Mouse (Mus musculus): ENCODE measurements around the gene Npb. TPM values are rescaled to one million over a fixed set of nuclear protein-coding genes. Genes with fewer than 3 reads are reported as not detected.
A peak's percentile ranks its signal among the peaks of the same experiment; 100 is the strongest.

The Npb gene
- total and polyA plus RNA-seq, 3 experiments = 1.9 to 3.8 TPM; not detected in 1

DNA sequence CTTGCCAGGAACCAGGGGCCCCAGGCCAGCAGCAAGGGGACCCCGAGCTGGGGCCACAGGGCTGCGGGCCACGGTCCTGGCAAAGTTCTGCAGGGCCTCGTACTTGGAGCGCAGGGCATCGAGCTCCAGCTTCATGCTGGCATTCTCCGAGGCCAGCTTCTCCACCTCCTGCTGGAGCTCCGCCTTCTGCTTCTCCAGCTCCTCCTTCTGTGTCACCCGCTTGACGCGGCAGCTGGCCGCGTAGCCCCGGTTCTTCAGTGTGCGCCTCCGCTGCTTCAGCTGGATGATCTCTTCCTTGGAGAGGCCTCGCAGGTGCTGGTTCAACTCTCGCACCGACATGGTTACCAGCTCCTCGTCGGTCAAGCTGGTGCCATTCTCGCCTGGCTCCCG lies 21.1 kb downstream of the Npb start:
- TF ChIP-seq GATA2 (IDR thresholded peaks at IDR 0.05; ENCODE audit: borderline replicate concordance, low read depth, low read length) (no peak), CTCF (IDR thresholded peaks at IDR 0.05; ENCODE audit: low read depth, low read length) (no peak), POLR2AphosphoS5 (IDR thresholded peaks at IDR 0.05; ENCODE audit: insufficient replicate concordance, low read depth, low read length) (no peak), TAL1 (conservative IDR thresholded peaks at IDR 0.05; ENCODE audit: low read depth, low read length) (no peak), GATA1 (IDR thresholded peaks at IDR 0.05; ENCODE audit: borderline replicate concordance, low read length) (no peak)
- peaks cover 82% of the 10 kb centered on the region for H3K4me1 ChIP-seq (ENCODE audit: insufficient read depth, low read depth, low read length)
- no peak for ATAC-seq (ENCODE audit: extremely low read depth, insufficient number of reproducible peaks, low FRiP score, poor library complexity, severe bottlenecking)
- no peak for DNase-seq (ENCODE audit: low spot score)
- peak overlapping the region; percentile 67; the same call in 1 of the 2 replicates for H3K4me3 ChIP-seq (ENCODE audit: low read depth, low read length)
- 0 out of 2 replicates have a peak, but pooled peaks cover 2% of the 10 kb centered on the region for H3K9me3 ChIP-seq (replicated peaks)
- H3K36me3 ChIP-seq (replicated peaks) = peaks cover 59% of the 10 kb centered on the region
- H3K27me3 ChIP-seq (ENCODE audit: insufficient read depth, low read length) = no peaks in the 10 kb centered on the region

- no peak for TF ChIP-seq CTCF (IDR thresholded peaks at IDR 0.05; ENCODE audit: low read depth, low read length)
- Histone ChIP-seq H3K9me3 (replicated peaks) (0 out of 2 replicates have a peak, but pooled peaks cover 2% of the 10 kb centered on the region), H3K36me3 (replicated peaks) (peaks cover 61% of the 10 kb centered on the region), H3K4me3 (ENCODE audit: low read depth, low read length) (peak overlapping the region; percentile 67; the same call in 1 of the 2 replicates), H3K4me1 (ENCODE audit: insufficient read depth, low read depth, low read length) (peaks cover 88% of the 10 kb centered on the region), H3K27me3 (ENCODE audit: insufficient read depth, low read length) (no peaks in the 10 kb centered on the region)
- ATAC-seq (ENCODE audit: extremely low read depth, insufficient number of reproducible peaks, low FRiP score, poor library complexity, severe bottlenecking) (peak; percentile 47; the same call in 1 of the 2 replicates), DNase-seq (ENCODE audit: low spot score) (peak; percentile 53)
These were observed 21.6 kb downstream of the Npb start for GRCm38 (mm10) chr11:120629911-120630310.

- Histone ChIP-seq H3K36me3 (replicated peaks) (peaks cover 57% of the 10 kb centered on the region), H3K9me3 (replicated peaks) (0 out of 2 replicates have a peak, but pooled peaks cover 2% of the 10 kb centered on the region), H3K27me3 (ENCODE audit: insufficient read depth, low read length) (no peaks in the 10 kb centered on the region), H3K4me1 (ENCODE audit: insufficient read depth, low read depth, low read length) (peaks cover 84% of the 10 kb centered on the region), H3K4me3 (ENCODE audit: low read depth, low read length) (peak overlapping the region; percentile 67; the same call in 1 of the 2 replicates)
- ATAC-seq (ENCODE audit: extremely low read depth, insufficient number of reproducible peaks, low FRiP score, poor library complexity, severe bottlenecking) (no peak), DNase-seq (ENCODE audit: low spot score) (no peak)
- TF ChIP-seq GATA2 (IDR thresholded peaks at IDR 0.05; ENCODE audit: borderline replicate concordance, low read depth, low read length) (no peak), CTCF (IDR thresholded peaks at IDR 0.05; ENCODE audit: low read depth, low read length) (no peak), TAL1 (conservative IDR thresholded peaks at IDR 0.05; ENCODE audit: low read depth, low read length) (no peak), GATA1 (IDR thresholded peaks at IDR 0.05; ENCODE audit: borderline replicate concordance, low read length) (no peak), POLR2AphosphoS5 (IDR thresholded peaks at IDR 0.05; ENCODE audit: insufficient replicate concordance, low read depth, low read length) (no peak)
These were observed 22.2 kb downstream of the Npb start for GRCm38 (mm10) chr11:120630401-120630871.

GRCm38 (mm10) chr11:120630881-120631725 lies 22.8 kb downstream of the Npb start:
- Histone ChIP-seq H3K36me3 (replicated peaks) (peaks cover 54% of the 10 kb centered on the region), H3K4me1 (ENCODE audit: insufficient read depth, low read depth, low read length) (peaks cover 82% of the 10 kb centered on the region), H3K27me3 (ENCODE audit: insufficient read depth, low read length) (no peaks in the 10 kb centered on the region), H3K9me3 (replicated peaks) (0 out of 2 replicates have a peak, but pooled peaks cover 2% of the 10 kb centered on the region), H3K4me3 (ENCODE audit: low read depth, low read length) (peak overlapping the region; percentile 86; the same call in 1 of the 2 replicates)
- DNase-seq (ENCODE audit: low spot score) (no peak), ATAC-seq (ENCODE audit: extremely low read depth, insufficient number of reproducible peaks, low FRiP score, poor library complexity, severe bottlenecking) (no peak)
- TF ChIP-seq POLR2AphosphoS5 (IDR thresholded peaks at IDR 0.05; ENCODE audit: insufficient replicate concordance, low read depth, low read length) (no peak), CTCF (IDR thresholded peaks at IDR 0.05; ENCODE audit: low read depth, low read length) (no peak), GATA2 (IDR thresholded peaks at IDR 0.05; ENCODE audit: borderline replicate concordance, low read depth, low read length) (no peak), GATA1 (IDR thresholded peaks at IDR 0.05; ENCODE audit: borderline replicate concordance, low read length) (no peak), TAL1 (conservative IDR thresholded peaks at IDR 0.05; ENCODE audit: low read depth, low read length) (no peak)

- DNase-seq (ENCODE audit: low spot score) = no peak
- Histone ChIP-seq H3K4me3 (ENCODE audit: low read depth, low read length) (peak overlapping the region; percentile 86), H3K27me3 (ENCODE audit: insufficient read depth, low read length) (no peaks in the 10 kb centered on the region), H3K36me3 (replicated peaks) (peaks cover 49% of the 10 kb centered on the region), H3K4me1 (ENCODE audit: insufficient read depth, low read depth, low read length) (peaks cover 76% of the 10 kb centered on the region), H3K9me3 (replicated peaks) (0 out of 2 replicates have a peak, but pooled peaks cover 2% of the 10 kb centered on the region)
- no peak for TF ChIP-seq TAL1 (conservative IDR thresholded peaks at IDR 0.05; ENCODE audit: low read depth, low read length)
- no peak for TF ChIP-seq POLR2AphosphoS5 (IDR thresholded peaks at IDR 0.05; ENCODE audit: insufficient replicate concordance, low read depth, low read length)
- no peak for TF ChIP-seq GATA2 (IDR thresholded peaks at IDR 0.05; ENCODE audit: borderline replicate concordance, low read depth, low read length)
- TF ChIP-seq CTCF (IDR thresholded peaks at IDR 0.05; ENCODE audit: low read depth, low read length) = no peak
- TF ChIP-seq GATA1 (IDR thresholded peaks at IDR 0.05; ENCODE audit: borderline replicate concordance, low read length) = no peak
- ATAC-seq (ENCODE audit: extremely low read depth, insufficient number of reproducible peaks, low FRiP score, poor library complexity, severe bottlenecking) = no peak
These were observed 23.6 kb downstream of the Npb start for GRCm38 (mm10) chr11:120631726-120632448.
